Mouse (Mus musculus) ovary, postnatal 14 days (tissue): ENCODE results near the gene Rragd.
"Not testable (repeated sequence)": the region's sequence is repeated elsewhere in the genome, so short reads cannot be mapped to it uniquely, and the experiment has no call there.

Source experiments
- DNase-seq: peaks from one replicate; pipeline ENCODE4 v3.0.0; 2022; ENCODE audit warnings: low spot score

Rragd gene

DNA sequence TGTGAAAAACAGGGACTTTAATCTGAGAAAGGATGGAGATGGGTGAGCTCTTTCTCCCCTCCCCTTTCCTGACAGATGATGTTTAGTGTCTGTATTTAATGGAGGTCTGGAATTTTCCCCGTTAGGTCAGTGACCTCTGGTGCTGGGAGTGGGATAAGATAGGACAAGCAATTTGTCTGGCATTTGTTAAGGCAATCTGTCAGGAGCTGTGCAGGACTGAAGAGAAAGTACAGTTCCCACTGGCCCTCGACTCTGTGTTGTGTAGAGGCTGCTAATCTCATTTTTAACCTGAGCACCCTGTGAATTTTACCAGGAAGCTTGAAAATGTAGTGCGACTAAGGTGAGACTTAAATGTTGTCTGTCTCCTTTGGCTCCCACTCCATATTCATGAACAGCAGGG, 2.8 kb downstream of the Rragd start:
- no peak for DNase-seq

DNA sequence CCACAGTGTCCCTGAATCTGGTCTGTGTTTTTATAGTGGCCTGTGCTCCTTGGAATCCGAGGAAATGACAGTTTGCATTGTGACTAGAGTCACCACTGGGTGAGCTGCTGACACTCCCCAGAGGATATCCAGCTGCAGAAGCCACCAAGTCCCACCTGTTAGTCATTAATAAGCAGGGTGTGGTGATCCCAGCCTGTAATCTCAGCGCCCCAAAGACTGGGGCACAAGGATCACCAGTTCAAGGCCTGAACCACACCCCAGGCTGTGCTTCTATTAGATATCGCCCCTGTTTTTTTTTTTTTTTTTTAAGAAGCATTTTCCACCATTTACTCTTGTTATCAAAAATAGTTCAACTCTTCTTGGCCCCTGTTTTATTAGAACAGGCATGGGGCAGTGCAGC, 4.2 kb downstream of the Rragd start:
- DNase-seq, result no peak

DNA sequence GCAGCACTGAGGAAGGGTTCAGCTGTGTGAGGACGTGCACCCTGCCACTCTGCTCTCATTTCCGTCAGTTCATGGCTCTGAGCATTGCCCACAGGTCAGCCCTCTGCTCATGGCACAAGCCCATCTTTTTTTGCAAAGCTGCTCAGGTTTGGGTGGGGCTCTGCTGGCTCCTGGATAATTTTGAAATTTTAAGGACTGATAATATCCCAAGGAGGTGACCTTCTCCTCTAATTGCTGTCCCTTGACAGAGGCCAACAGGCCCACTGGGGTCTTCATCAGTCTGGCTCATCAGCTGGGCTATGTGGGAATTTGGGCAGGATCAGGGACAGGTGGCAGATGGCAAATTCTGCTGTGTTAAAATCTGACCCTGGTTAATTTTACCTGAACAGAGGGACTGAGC, 6.5 kb downstream of the Rragd start:
- DNase-seq, result no peak

DNA sequence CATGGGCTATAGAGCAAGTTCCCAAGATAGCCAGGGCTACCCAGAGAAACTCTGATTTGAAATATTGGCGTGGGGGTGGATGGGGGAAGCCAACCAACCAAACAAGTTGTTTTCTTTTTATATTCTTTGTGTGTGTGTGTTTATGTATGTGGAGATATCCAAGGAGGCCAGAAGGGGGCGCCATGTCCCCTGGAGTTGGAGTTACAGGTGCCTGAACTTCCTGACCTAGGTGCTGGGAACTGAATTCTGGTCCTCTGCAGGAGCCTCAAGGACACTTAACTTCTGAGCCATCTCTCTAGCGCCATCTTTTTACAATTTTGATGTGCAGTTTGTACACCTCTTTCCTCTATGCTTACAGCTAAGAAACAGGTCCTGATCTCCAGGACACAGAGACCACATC, 11.3 kb downstream of the Rragd start:
- DNase-seq, result no peak

DNA sequence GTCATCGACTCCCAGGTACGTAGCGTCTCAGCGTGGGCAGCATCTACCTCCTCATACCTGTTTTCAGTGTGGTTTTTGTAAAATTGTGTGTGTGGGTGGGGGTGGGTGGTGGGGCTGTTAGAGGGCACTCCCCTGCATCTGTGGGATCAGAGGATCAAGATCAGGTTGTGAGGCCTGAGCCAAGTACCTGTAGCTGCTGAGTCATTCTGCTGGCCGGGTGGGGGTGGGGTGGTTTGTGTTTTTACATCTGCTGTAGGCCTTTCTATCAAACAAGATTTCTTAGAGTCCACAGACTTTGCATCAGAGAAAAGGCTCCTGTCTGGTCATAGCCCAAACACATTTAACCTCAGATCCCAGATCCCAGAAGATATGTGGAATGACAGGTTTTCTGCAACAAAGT, 13.2 kb downstream of the Rragd start:
- DNase-seq, result no peak

DNA sequence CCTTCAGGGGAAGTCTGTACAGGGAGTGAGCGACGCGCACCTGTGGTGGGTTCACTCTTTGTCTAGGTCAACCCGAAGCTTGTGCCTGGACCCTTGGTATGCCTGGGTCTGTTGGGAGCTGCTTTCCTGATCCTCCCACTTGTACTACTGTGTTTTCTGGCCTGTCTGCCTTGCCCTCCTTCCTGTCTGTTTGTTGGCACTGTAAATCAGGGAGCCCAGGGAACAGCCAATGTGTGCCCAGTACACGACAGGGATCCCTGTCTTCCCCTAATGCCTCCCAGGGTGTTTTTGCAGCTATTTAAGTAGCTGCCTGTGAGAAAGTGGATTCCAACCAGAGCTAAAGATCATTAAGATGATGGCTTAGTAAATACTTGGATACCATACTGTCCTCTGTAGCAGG, 14.7 kb downstream of the Rragd start:
- DNase-seq, result no peak

GRCm38 (mm10) chr4:32998996-32999395, 16.2 kb downstream of the Rragd start:
- no peak for DNase-seq

- no peak for DNase-seq
Measured at GRCm38 (mm10) chr4:33002081-33002480, 19.2 kb downstream of the Rragd start.

DNA sequence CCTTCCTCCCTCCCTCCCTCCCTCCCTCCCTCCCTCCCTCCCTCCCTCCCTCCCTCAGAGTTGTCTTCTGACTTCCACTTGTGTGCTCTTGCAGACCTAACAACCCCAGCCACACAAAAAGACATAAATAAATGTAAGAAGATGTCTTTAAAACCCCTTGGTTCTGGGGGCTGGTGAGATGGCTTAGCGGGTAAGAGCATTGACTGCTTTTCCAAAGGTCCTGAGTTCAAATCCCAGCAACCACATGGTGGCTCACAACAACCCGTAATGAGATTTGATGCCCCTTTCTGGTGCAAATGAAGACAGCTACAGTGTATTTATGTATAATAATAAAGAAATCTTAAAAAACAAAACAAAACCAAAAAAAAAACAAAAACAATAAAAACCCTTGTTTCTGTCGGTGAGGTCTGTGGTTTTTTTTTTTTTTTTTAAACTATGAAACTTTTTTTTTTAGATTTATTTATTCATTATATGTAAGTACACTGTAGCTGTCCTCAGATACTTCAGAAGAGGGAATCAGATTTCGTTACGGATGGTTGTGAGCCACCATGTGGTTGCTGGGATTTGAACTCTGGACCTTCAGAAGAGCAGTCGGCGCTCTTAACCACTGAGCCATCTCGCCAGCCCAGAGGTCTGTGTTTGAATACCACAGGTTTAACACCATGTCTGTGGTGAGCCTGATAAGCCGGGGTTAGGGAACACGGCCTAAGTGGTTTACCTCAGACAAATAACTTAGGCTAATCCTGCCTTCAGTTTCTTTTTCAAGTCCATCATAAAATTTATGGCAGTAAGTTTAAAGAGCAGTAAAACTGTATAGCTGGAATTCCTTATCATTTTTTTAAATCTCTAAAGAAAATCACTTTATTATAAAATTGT, 23.0 kb downstream of the Rragd start:
- not testable (repeated sequence) for DNase-seq

- no peak for DNase-seq
Measured at GRCm38 (mm10) chr4:33006844-33007243, 24.0 kb downstream of the Rragd start.

GRCm38 (mm10) chr4:33007443-33008217, 24.8 kb downstream of the Rragd start:
- no peak for DNase-seq

DNA sequence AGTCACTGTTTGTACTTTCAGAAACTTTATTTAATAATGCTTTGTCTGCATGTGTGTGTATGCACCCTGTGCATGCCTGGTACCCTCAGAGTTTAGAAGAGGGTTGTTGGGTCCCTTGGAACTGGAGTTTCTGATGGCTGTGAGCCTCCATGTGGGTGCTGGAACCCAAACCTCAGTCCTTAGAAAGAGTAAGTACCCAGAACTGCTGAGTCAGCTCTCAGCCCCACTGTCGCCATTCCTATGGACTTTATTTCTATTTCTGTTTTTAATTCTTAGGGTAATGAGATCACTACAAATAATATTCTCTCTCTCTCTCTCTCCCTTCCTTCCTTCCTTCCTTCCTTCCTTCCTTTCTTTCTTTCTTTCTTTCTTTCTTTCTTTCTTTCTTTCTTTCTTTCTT, 27.2 kb downstream of the Rragd start:
- DNase-seq, result no peak

- no peak for DNase-seq
Measured at GRCm38 (mm10) chr4:33012484-33012883, 29.6 kb downstream of the Rragd start.

DNA sequence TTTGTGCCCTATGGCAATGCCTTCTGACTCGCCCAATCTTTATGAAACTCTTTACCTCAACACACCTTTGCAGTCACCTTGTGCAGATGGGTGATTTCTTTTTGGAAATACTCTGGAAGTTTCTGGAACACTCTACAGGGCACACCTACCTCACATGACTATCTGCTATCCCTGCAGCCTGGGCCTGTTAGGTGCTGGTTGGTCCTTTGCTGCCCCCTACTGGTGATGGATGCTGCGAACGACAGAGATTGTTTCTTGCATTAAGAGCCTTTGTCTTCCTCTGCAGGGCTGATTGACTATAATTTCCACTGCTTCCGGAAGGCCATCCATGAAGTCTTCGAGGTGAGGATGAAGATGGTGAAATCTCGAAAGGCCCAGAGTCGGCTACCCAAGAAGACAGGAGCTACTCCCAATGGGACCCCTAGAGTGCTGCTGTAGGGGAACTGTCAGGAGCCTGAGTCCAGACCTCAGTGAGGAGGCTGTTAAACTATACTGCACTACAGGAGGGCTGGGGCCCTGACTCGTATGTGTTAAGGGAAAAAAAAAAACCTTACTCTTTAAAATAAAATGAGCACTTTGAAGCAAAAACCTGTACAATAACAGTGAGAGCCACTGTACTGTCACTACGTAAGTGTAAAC, 35.6 kb downstream of the Rragd start:
- DNase-seq, result peak; percentile 81

DNA sequence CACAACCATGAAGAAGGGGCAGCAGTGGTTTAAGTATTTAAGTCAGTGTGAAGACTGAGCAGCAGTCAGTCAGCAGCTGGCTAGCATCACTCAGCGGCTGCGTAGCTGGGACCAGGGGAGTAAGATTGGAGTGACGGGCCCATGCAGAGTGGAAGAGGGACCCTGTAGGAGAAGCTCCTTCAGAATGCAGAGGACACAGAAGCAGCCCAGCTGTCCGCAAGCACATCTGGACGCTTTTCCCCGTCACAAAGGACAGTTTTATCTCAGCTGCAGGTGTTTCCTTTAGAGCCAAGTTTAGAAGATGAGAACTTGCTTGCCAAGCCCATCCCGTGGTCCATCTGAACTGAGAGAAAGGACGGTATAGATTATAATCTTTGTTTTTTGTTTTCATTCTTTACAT, 41.6 kb downstream of the Rragd start:
- DNase-seq, result no peak

- no peak for DNase-seq
Measured at GRCm38 (mm10) chr4:33029104-33029503, 46.3 kb downstream of the Rragd start.

- DNase-seq, result no peak
Measured at GRCm38 (mm10) chr4:33030264-33031194, 47.7 kb downstream of the Rragd start.

DNA sequence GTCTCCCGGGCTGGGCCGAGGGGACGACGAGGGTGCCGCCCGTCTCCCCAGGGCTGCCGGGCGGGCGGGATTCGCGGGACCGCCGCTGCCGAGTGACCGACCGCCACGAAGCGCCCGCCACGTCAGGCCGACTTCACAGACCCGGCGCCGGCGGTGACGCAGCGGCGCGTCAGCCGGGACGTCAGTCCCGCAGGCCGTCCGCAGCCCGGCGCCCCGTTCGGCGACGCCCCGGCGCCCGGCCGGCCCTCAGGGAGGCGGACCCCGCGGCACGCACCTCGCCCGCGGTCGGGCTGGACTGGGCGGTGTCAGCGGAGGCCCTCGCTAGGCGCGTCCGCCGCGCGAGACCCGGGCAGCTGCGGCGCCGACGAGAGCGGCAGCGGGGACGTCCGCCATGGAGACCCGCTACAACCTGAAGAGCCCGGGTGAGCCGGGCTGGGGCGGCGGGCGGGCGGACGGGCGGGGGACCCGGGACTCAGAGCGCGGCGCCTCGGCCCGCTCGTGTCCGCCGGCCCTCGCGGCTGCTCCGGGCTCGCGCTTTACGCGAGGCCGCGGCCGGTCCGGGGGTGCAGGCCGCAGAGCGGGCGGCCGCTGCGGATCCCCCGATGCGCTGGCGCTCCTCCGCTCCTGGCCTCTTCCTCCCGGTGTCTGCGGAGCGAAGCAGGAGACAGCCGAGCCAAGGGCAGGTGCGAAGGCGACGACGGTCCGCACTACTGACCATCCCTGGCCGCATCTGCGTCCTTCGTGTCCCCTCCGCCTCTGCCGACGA, 48.5 kb downstream of the Rragd start, which contains the start of gene Ube2j1:
Gene Ube2j1, plus strand, starts transcription at position 222 of the 766 bp plus-strand sequence.
- peak; percentile 89 for DNase-seq

- DNase-seq, result no peak
Measured at GRCm38 (mm10) chr4:33032045-33032444, 49.2 kb downstream of the Rragd start.

- no peak for DNase-seq
Measured at GRCm38 (mm10) chr4:33033515-33033914, 50.7 kb downstream of the Rragd start.

DNA sequence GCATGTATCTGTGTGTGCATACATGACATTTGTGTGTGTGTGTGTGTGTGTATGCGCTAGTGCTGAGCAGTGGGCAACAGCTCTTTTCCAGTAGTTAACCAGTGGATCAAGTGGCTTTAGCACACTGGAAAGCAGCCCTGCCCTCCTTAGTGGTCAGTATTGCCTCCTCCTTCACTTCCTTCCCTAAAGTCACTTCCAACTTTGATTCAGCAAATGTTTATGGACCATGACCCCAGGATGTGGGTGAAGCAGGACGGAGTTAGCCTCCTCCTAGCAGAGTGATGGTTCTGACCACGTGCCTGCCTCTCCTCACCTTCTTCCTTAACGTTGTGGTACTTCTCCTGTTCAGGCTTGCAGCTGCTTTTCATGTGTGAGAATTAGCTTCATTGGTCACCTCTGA, 57.0 kb downstream of the Rragd start:
- DNase-seq, result no peak
